Mouse (Mus musculus): ENCODE measurements around the gene Ciita. TPM values are rescaled to one million over a fixed set of nuclear protein-coding genes. Genes with fewer than 3 reads are reported as not detected.

Gene Ciita
- polyA plus RNA-seq, 1 experiment from 2014 or later, result 0.46 TPM

- WGBS, result 38% methylated on average over 2 of the region's 2 CpGs
- no peak overlapping the region for H3K9ac ChIP-seq (ENCODE audit: low read depth, low read length)
- peak; percentile 85 for ATAC-seq
Measured at GRCm38 (mm10) chr16:10520908-10521614, 41.2 kb downstream of the Ciita start.

GRCm38 (mm10) chr16:10522811-10523210, 43.0 kb downstream of the Ciita start:
- H3K27ac ChIP-seq (ENCODE audit: low read depth, low read length), result no peak overlapping the region
- no peak overlapping the region for H3K9ac ChIP-seq (ENCODE audit: low read depth, low read length)
- no peak overlapping the region for H3K4me2 ChIP-seq (ENCODE audit: low read length)
- no peaks in the 10 kb centered on the region for H3K4me1 ChIP-seq (ENCODE audit: control insufficient read depth, insufficient read depth, low read depth, low read length)
- H3K27me3 ChIP-seq (replicated peaks; ENCODE audit: control insufficient read depth, insufficient read depth, low read length), result no peaks in the 10 kb centered on the region
- no peaks in the 10 kb centered on the region for H3K36me3 ChIP-seq (ENCODE audit: control insufficient read depth, insufficient read depth, low read length)
- H3K4me3 ChIP-seq (ENCODE audit: low read length), result no peak overlapping the region
- no peak for ATAC-seq
- no peaks in the 10 kb centered on the region for H3K9me3 ChIP-seq (ENCODE audit: control insufficient read depth, low read length)
- 90% methylated on average over 1 of the region's 1 CpGs for WGBS

More at GRCm38 (mm10) chr16:10520908-10521614, 41.2 kb downstream of the Ciita start:
- Histone ChIP-seq H3K36me3 (ENCODE audit: control insufficient read depth, insufficient read depth, low read length) (no peaks in the 10 kb centered on the region), H3K4me2 (ENCODE audit: low read length) (no peak overlapping the region), H3K27ac (ENCODE audit: low read depth, low read length) (no peak overlapping the region), H3K27me3 (replicated peaks; ENCODE audit: control insufficient read depth, insufficient read depth, low read length) (no peaks in the 10 kb centered on the region), H3K9me3 (ENCODE audit: control insufficient read depth, low read length) (no peaks in the 10 kb centered on the region), H3K4me3 (ENCODE audit: low read length) (no peak overlapping the region), H3K4me1 (ENCODE audit: control insufficient read depth, insufficient read depth, low read depth, low read length) (no peaks in the 10 kb centered on the region)

GRCm38 (mm10) chr16:10523650-10524049, 43.8 kb downstream of the Ciita start:
- H3K9me3 ChIP-seq (ENCODE audit: control insufficient read depth, low read length), result no peaks in the 10 kb centered on the region
- no peaks in the 10 kb centered on the region for H3K4me1 ChIP-seq (ENCODE audit: control insufficient read depth, insufficient read depth, low read depth, low read length)
- H3K4me2 ChIP-seq (ENCODE audit: low read length), result no peak overlapping the region
- 91% methylated on average over 8 of the region's 8 CpGs for WGBS
- H3K4me3 ChIP-seq (ENCODE audit: low read length), result no peak overlapping the region
- no peak overlapping the region for H3K27ac ChIP-seq (ENCODE audit: low read depth, low read length)
- H3K27me3 ChIP-seq (replicated peaks; ENCODE audit: control insufficient read depth, insufficient read depth, low read length), result no peaks in the 10 kb centered on the region
- H3K36me3 ChIP-seq (ENCODE audit: control insufficient read depth, insufficient read depth, low read length), result no peaks in the 10 kb centered on the region
- ATAC-seq, result no peak
- H3K9ac ChIP-seq (ENCODE audit: low read depth, low read length), result no peak overlapping the region

GRCm38 (mm10) chr16:10524866-10525609, 45.2 kb downstream of the Ciita start:
- WGBS, result 80% methylated on average over 4 of the region's 4 CpGs

GRCm38 (mm10) chr16:10525610-10525980, 45.7 kb downstream of the Ciita start:
- H3K4me2 ChIP-seq (ENCODE audit: low read length), result no peak overlapping the region
- no peaks in the 10 kb centered on the region for H3K9me3 ChIP-seq (ENCODE audit: control insufficient read depth, low read length)
- no peak for ATAC-seq
- WGBS, result 85% methylated on average over 2 of the region's 2 CpGs
- H3K9ac ChIP-seq (ENCODE audit: low read depth, low read length), result no peak overlapping the region
- H3K4me3 ChIP-seq (ENCODE audit: low read length), result no peak overlapping the region
- H3K27me3 ChIP-seq (replicated peaks; ENCODE audit: control insufficient read depth, insufficient read depth, low read length), result no peaks in the 10 kb centered on the region
- no peaks in the 10 kb centered on the region for H3K4me1 ChIP-seq (ENCODE audit: control insufficient read depth, insufficient read depth, low read depth, low read length)
- H3K36me3 ChIP-seq (ENCODE audit: control insufficient read depth, insufficient read depth, low read length), result no peaks in the 10 kb centered on the region
- no peak overlapping the region for H3K27ac ChIP-seq (ENCODE audit: low read depth, low read length)

More at GRCm38 (mm10) chr16:10524866-10525609, 45.2 kb downstream of the Ciita start:
- Histone ChIP-seq H3K9ac (ENCODE audit: low read depth, low read length) (no peak overlapping the region), H3K27me3 (replicated peaks; ENCODE audit: control insufficient read depth, insufficient read depth, low read length) (no peaks in the 10 kb centered on the region), H3K9me3 (ENCODE audit: control insufficient read depth, low read length) (no peaks in the 10 kb centered on the region), H3K4me2 (ENCODE audit: low read length) (no peak overlapping the region), H3K4me3 (ENCODE audit: low read length) (no peak overlapping the region), H3K36me3 (ENCODE audit: control insufficient read depth, insufficient read depth, low read length) (no peaks in the 10 kb centered on the region), H3K27ac (ENCODE audit: low read depth, low read length) (no peak overlapping the region), H3K4me1 (ENCODE audit: control insufficient read depth, insufficient read depth, low read depth, low read length) (no peaks in the 10 kb centered on the region)
- no peak for ATAC-seq

- Histone ChIP-seq H3K9me3 (ENCODE audit: control insufficient read depth, low read length) (no peaks in the 10 kb centered on the region), H3K4me2 (ENCODE audit: low read length) (no peak overlapping the region), H3K27me3 (replicated peaks; ENCODE audit: control insufficient read depth, insufficient read depth, low read length) (no peaks in the 10 kb centered on the region), H3K4me1 (ENCODE audit: control insufficient read depth, insufficient read depth, low read depth, low read length) (no peaks in the 10 kb centered on the region), H3K4me3 (ENCODE audit: low read length) (no peak overlapping the region), H3K9ac (ENCODE audit: low read depth, low read length) (no peak overlapping the region), H3K36me3 (ENCODE audit: control insufficient read depth, insufficient read depth, low read length) (no peaks in the 10 kb centered on the region), H3K27ac (ENCODE audit: low read depth, low read length) (no peak overlapping the region)
- whole genome bisulfite sequencing, result 78% methylated on average over 6 of the region's 6 CpGs
- ATAC-seq, result peak; percentile 53; the same call in 1 of the 2 replicates
Measured at GRCm38 (mm10) chr16:10527046-10527644, 47.3 kb downstream of the Ciita start.

GRCm38 (mm10) chr16:10528382-10528781, 48.5 kb downstream of the Ciita start:
- 89% methylated on average over 3 of the region's 3 CpGs for WGBS
- Histone ChIP-seq H3K9me3 (ENCODE audit: control insufficient read depth, low read length) (no peaks in the 10 kb centered on the region), H3K4me3 (ENCODE audit: low read length) (no peak overlapping the region), H3K4me1 (ENCODE audit: control insufficient read depth, insufficient read depth, low read depth, low read length) (no peaks in the 10 kb centered on the region), H3K27me3 (replicated peaks; ENCODE audit: control insufficient read depth, insufficient read depth, low read length) (no peaks in the 10 kb centered on the region), H3K36me3 (ENCODE audit: control insufficient read depth, insufficient read depth, low read length) (no peaks in the 10 kb centered on the region), H3K27ac (ENCODE audit: low read depth, low read length) (no peak overlapping the region), H3K4me2 (ENCODE audit: low read length) (no peak overlapping the region), H3K9ac (ENCODE audit: low read depth, low read length) (no peak overlapping the region)
- no peak for ATAC-seq

- WGBS, result 82% methylated on average over 4 of the region's 4 CpGs
Measured at GRCm38 (mm10) chr16:10530179-10530578, 50.3 kb downstream of the Ciita start.

GRCm38 (mm10) chr16:10533781-10534180, 53.9 kb downstream of the Ciita start:
- no peaks in the 10 kb centered on the region for H3K9me3 ChIP-seq (ENCODE audit: control insufficient read depth, low read length)
- H3K4me2 ChIP-seq (ENCODE audit: low read length), result no peak overlapping the region
- H3K36me3 ChIP-seq (ENCODE audit: control insufficient read depth, insufficient read depth, low read length), result no peaks in the 10 kb centered on the region
- H3K9ac ChIP-seq (ENCODE audit: low read depth, low read length), result no peak overlapping the region
- no peak overlapping the region for H3K27ac ChIP-seq (ENCODE audit: low read depth, low read length)
- H3K4me3 ChIP-seq (ENCODE audit: low read length), result no peak overlapping the region
- no peak for ATAC-seq
- WGBS, result 97% methylated on average over 4 of the region's 4 CpGs
- no peaks in the 10 kb centered on the region for H3K27me3 ChIP-seq (replicated peaks; ENCODE audit: control insufficient read depth, insufficient read depth, low read length)
- peaks cover 3% of the 10 kb centered on the region for H3K4me1 ChIP-seq (ENCODE audit: control insufficient read depth, insufficient read depth, low read depth, low read length)

More at GRCm38 (mm10) chr16:10530179-10530578, 50.3 kb downstream of the Ciita start:
- no peak overlapping the region for H3K9ac ChIP-seq (ENCODE audit: low read depth, low read length)
- no peak overlapping the region for H3K4me2 ChIP-seq (ENCODE audit: low read length)
- no peak overlapping the region for H3K4me3 ChIP-seq (ENCODE audit: low read length)
- H3K27me3 ChIP-seq (replicated peaks; ENCODE audit: control insufficient read depth, insufficient read depth, low read length), result no peaks in the 10 kb centered on the region
- H3K27ac ChIP-seq (ENCODE audit: low read depth, low read length), result no peak overlapping the region
- no peaks in the 10 kb centered on the region for H3K9me3 ChIP-seq (ENCODE audit: control insufficient read depth, low read length)
- H3K36me3 ChIP-seq (ENCODE audit: control insufficient read depth, insufficient read depth, low read length), result no peaks in the 10 kb centered on the region
- no peak for ATAC-seq
- peaks cover 3% of the 10 kb centered on the region; the same call in 1 of the 2 replicates for H3K4me1 ChIP-seq (ENCODE audit: control insufficient read depth, insufficient read depth, low read depth, low read length)

Data from hindbrain, embryonic 16.5 days (tissue).